Mouse (Mus musculus) right cerebral cortex, adult 18-20 months (tissue): ENCODE measurements at regions not wholly inside any gene's neighbourhood (a gene's known extent, or its start where the extent isn't known, plus 50 kb on each side); places are given as distances from the start of the nearest gene placed in this dataset.

Experiments
- DNase-seq: peaks from one replicate; pipeline ENCODE4 v3.0.0; 2022; ENCODE audit warnings: mixed read lengths

GRCm38 (mm10) chr5:16424745-16425144 is 128.6 kb upstream of the Hgf start:
- no peak for DNase-seq

GRCm38 (mm10) chr5:16425302-16425701 is 128.0 kb upstream of the Hgf start:
- no peak for DNase-seq

- no peak for DNase-seq
These were observed 127.0 kb upstream of the Hgf start for GRCm38 (mm10) chr5:16426306-16426705.

- no peak for DNase-seq
These were observed 118.7 kb upstream of the Hgf start for GRCm38 (mm10) chr5:16434586-16434985.

- no peak for DNase-seq
These were observed 108.2 kb upstream of the Hgf start for GRCm38 (mm10) chr5:16445056-16445455.

GRCm38 (mm10) chr5:16446977-16447376 is 106.3 kb upstream of the Hgf start:
- no peak for DNase-seq

- DNase-seq, result no peak
These were observed 91.5 kb upstream of the Hgf start for GRCm38 (mm10) chr5:16461795-16462194.

GRCm38 (mm10) chr5:16466266-16466665 is 87.0 kb upstream of the Hgf start:
- no peak for DNase-seq

- no peak for DNase-seq
These were observed 84.7 kb upstream of the Hgf start for GRCm38 (mm10) chr5:16468560-16468959.

- no peak for DNase-seq
These were observed 84.1 kb upstream of the Hgf start for GRCm38 (mm10) chr5:16469221-16469620.

- DNase-seq, result peak; percentile 3
These were observed 83.5 kb upstream of the Hgf start for GRCm38 (mm10) chr5:16469644-16470275.

- no peak for DNase-seq
These were observed 82.8 kb upstream of the Hgf start for GRCm38 (mm10) chr5:16470366-16470982.

- no peak for DNase-seq
These were observed 65.3 kb upstream of the Hgf start for GRCm38 (mm10) chr5:16487969-16488368.

- no peak for DNase-seq
These were observed 63.5 kb upstream of the Hgf start for GRCm38 (mm10) chr5:16489803-16490202.

GRCm38 (mm10) chr5:16499891-16500290 is 53.4 kb upstream of the Hgf start:
- DNase-seq, result no peak
